Mouse (Mus musculus) cortical plate, adult 2 months (tissue): ENCODE results near the gene Reg2.

ENCODE experiments used
- CTCF ChIP-seq: fragments of 200-500 bp; IDR thresholded peaks from 2 replicates; pipeline ENCODE4 v1.5.1; 2011; ENCODE audit warnings: mild to moderate bottlenecking, control low read depth, low read length; ENCODE audit not compliant: insufficient read depth; ENCODE audit errors: extremely low read depth
- POLR2A ChIP-seq: fragments of 200-500 bp; IDR thresholded peaks from 2 replicates; pipeline ENCODE4 v1.6.1; 2011; ENCODE audit warnings: mild to moderate bottlenecking, low read length, control low read depth; ENCODE audit not compliant: insufficient read depth; ENCODE audit errors: extremely low read depth

GRCm38 (mm10) chr6:78370357-78370756 is 25.1 kb upstream of the Reg2 start, which contains the start of gene Reg3b:
- TF ChIP-seq POLR2A, result no peak
- TF ChIP-seq CTCF, result no peak
